Mouse (Mus musculus): ENCODE data around the gene Rit1. TPM values are rescaled to one million over a fixed set of nuclear protein-coding genes. Genes with fewer than 3 reads are reported as not detected.
A peak's percentile ranks its signal among the peaks of the same experiment; 100 is the strongest.

Rit1 gene
- total and polyA plus RNA-seq, 2 experiments from 2014 or later = 82.6 to 85.4 TPM

DNA sequence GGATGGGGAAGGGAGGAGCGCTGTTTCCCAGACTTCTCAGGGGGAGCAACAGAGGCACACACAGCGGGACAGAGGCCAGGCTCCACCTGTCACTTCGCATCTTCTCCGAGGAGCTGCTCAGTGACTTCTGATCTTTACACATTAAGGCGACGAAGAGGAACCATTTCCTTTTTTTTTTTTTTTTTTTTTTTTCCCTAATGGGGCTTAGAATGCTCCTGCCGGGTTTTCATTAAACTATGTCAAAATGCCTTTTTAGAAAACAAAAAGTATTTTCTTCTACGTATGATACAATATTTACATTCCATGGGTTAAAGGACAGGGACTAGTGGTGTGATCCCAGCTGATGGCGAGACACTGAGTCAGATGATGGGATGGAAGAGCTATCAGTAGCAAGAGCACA lies 28.9 kb downstream of the Rit1 start:
- Histone ChIP-seq H3K9ac (replicated peaks; ENCODE audit: low read depth, low read length) (no peak overlapping the region), H3K4me2 (ENCODE audit: low read depth, low read length) (no peak overlapping the region), H3K9me3 (replicated peaks; ENCODE audit: control insufficient read depth, low read length) (peaks cover 7% of the 10 kb centered on the region), H3K27ac (ENCODE audit: low read depth) (peak overlapping the region; percentile 35; the same call in 1 of the 2 replicates), H3K36me3 (replicated peaks; ENCODE audit: control insufficient read depth, insufficient read depth, low read length) (peaks cover 12% of the 10 kb centered on the region), H3K4me3 (ENCODE audit: low read depth, low read length) (no peak overlapping the region), H3K27me3 (ENCODE audit: control insufficient read depth, insufficient read depth, low read length) (no peaks in the 10 kb centered on the region), H3K4me1 (ENCODE audit: control insufficient read depth, insufficient read depth) (no peaks in the 10 kb centered on the region)
- TF ChIP-seq EP300 (IDR thresholded peaks at IDR 0.05; ENCODE audit: low read depth) (no peak), CTCF (IDR thresholded peaks at IDR 0.05; ENCODE audit: low read depth) (no peak)
- 88% methylated on average over 9 of the region's 9 CpGs for WGBS
- ATAC-seq (ENCODE audit: insufficient read depth, low read depth) = no peak
- no peak for DNase-seq (ENCODE audit: low spot score)

DNA sequence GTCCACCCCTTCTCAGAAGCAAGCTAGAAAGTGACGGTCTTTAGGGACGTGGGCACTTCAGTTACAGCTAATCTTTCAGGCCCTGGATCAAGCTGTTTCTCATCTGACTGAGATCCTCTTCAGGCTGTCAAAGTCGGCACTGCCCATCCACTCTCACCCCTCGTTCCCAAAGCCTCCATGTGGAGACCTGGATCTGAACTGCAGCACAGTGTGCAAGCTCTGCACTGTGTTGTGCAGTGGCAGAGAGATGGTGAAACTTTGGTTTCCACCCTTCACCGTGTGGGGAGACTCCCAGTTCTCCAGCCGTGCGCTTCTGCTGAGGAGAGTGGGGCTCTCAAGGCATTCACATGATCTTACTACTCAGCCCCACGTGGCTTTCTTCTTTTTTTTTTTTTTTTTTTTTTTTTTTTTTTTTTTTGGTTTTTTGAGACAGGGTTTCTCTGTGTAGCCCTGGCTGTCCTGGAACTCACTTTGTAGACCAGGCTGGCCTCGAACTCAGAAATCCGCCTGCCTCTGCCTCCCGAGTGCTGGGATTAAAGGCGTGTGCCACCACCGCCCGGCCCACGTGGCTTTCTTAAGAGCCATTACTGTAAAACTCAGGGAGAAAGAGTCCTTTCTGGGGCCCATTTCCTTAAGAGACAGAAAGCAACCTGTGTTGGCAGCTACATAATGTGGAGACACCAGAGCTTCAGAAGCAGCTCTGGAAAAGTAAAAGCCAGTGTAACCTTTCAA lies 29.7 kb downstream of the Rit1 start:
- 74% methylated on average over 14 of the region's 15 CpGs for WGBS
- TF ChIP-seq CTCF (IDR thresholded peaks at IDR 0.05; ENCODE audit: low read depth) (no peak), EP300 (IDR thresholded peaks at IDR 0.05; ENCODE audit: low read depth) (no peak)
- H3K4me1 ChIP-seq (ENCODE audit: control insufficient read depth, insufficient read depth) = no peaks in the 10 kb centered on the region
- no peak overlapping the region for H3K4me2 ChIP-seq (ENCODE audit: low read depth, low read length)
- peaks cover 12% of the 10 kb centered on the region for H3K36me3 ChIP-seq (replicated peaks; ENCODE audit: control insufficient read depth, insufficient read depth, low read length)
- ATAC-seq (ENCODE audit: insufficient read depth, low read depth) = peak; percentile 67
- no peak overlapping the region for H3K4me3 ChIP-seq (ENCODE audit: low read depth, low read length)
- peak overlapping the region; percentile 35; the same call in 1 of the 2 replicates for H3K27ac ChIP-seq (ENCODE audit: low read depth)
- no peaks in the 10 kb centered on the region for H3K27me3 ChIP-seq (ENCODE audit: control insufficient read depth, insufficient read depth, low read length)
- H3K9me3 ChIP-seq (replicated peaks; ENCODE audit: control insufficient read depth, low read length) = peaks cover 7% of the 10 kb centered on the region
- no peak for DNase-seq (ENCODE audit: low spot score)
- H3K9ac ChIP-seq (replicated peaks; ENCODE audit: low read depth, low read length) = no peak overlapping the region

DNA sequence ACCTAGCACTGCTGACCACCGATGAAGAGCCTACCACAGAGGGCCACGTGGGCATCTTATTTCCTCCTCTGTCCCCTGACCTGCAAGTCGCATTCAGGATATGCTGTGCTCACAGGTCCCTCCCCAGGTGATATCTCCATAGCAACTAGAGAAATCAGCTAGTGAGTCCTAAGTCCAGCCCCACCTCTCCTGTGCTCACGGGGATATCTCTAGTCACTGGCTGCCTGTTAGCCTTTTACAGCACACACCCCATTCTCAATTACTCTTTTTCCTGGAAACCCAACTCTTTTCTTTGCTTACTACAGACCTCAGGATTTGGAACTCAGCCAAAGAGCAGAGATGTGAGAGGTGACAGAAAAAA lies 30.2 kb downstream of the Rit1 start:
- no peak for ATAC-seq (ENCODE audit: insufficient read depth, low read depth)
- peaks cover 12% of the 10 kb centered on the region for H3K36me3 ChIP-seq (replicated peaks; ENCODE audit: control insufficient read depth, insufficient read depth, low read length)
- WGBS = 78% methylated on average over 4 of the region's 4 CpGs

DNA sequence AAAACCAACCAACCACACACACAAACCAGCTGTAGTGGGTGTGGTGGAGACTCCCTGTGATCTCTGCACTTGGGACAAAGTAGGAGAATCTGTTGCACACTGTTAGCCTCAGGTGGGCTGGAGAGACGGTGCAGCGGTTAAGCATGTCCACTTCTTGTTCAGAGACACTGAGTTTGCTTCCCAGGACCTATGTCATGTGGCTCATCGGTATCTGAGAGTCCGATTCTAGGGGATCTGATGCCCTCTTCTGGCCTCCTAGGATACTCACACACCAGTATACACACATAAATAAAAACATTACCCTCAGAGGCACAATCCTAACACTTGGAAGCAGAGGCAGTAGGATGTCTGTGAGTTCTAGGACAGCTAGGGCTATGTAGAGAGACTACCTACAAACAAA lies 37.6 kb downstream of the Rit1 start:
- 62% methylated on average over 4 of the region's 4 CpGs for WGBS
- Histone ChIP-seq H3K4me1 (ENCODE audit: control insufficient read depth, insufficient read depth) (peaks cover 13% of the 10 kb centered on the region), H3K27ac (ENCODE audit: low read depth) (no peak overlapping the region), H3K27me3 (ENCODE audit: control insufficient read depth, insufficient read depth, low read length) (no peaks in the 10 kb centered on the region), H3K36me3 (replicated peaks; ENCODE audit: control insufficient read depth, insufficient read depth, low read length) (no peaks in the 10 kb centered on the region), H3K4me2 (ENCODE audit: low read depth, low read length) (no peak overlapping the region), H3K9me3 (replicated peaks; ENCODE audit: control insufficient read depth, low read length) (no peaks in the 10 kb centered on the region), H3K9ac (replicated peaks; ENCODE audit: low read depth, low read length) (no peak overlapping the region), H3K4me3 (ENCODE audit: low read depth, low read length) (no peak overlapping the region)
- DNase-seq (ENCODE audit: low spot score) (peak; percentile 37), ATAC-seq (ENCODE audit: insufficient read depth, low read depth) (no peak)
- TF ChIP-seq CTCF (IDR thresholded peaks at IDR 0.05; ENCODE audit: low read depth) = peak; percentile 45
- TF ChIP-seq EP300 (IDR thresholded peaks at IDR 0.05; ENCODE audit: low read depth) = no peak

More for the DNA sequence above, 30.2 kb downstream of the Rit1 start:
- Histone ChIP-seq H3K4me1 (ENCODE audit: control insufficient read depth, insufficient read depth) (no peaks in the 10 kb centered on the region), H3K4me2 (ENCODE audit: low read depth, low read length) (no peak overlapping the region), H3K9me3 (replicated peaks; ENCODE audit: control insufficient read depth, low read length) (peaks cover 7% of the 10 kb centered on the region), H3K9ac (replicated peaks; ENCODE audit: low read depth, low read length) (no peak overlapping the region), H3K27me3 (ENCODE audit: control insufficient read depth, insufficient read depth, low read length) (no peaks in the 10 kb centered on the region), H3K4me3 (ENCODE audit: low read depth, low read length) (no peak overlapping the region), H3K27ac (ENCODE audit: low read depth) (no peak overlapping the region)
- no peak for DNase-seq (ENCODE audit: low spot score)
- TF ChIP-seq EP300 (IDR thresholded peaks at IDR 0.05; ENCODE audit: low read depth) = no peak
- TF ChIP-seq CTCF (IDR thresholded peaks at IDR 0.05; ENCODE audit: low read depth) = no peak

DNA sequence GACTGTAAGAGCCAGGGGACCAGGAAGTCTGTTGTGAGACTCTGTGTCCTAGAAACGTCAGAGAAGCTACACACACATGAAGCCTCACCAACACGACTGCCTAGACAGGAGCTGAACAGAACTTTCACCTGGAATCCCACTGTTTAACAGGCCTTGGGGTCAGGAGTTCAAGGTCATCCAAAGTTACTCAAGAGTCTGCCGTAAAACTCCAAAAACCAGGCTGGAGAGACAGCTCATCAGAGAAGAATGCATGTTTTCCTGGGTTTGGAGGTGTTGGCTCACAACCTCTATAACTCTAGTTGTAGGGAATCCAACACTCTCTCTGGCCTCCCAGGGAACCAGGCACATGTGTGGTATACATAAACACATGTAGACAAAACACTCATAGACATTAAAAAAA lies 38.9 kb downstream of the Rit1 start:
- H3K27ac ChIP-seq (ENCODE audit: low read depth) = no peak overlapping the region
- no peak for DNase-seq (ENCODE audit: low spot score)
- peaks cover 13% of the 10 kb centered on the region for H3K4me1 ChIP-seq (ENCODE audit: control insufficient read depth, insufficient read depth)
- no peak overlapping the region for H3K4me2 ChIP-seq (ENCODE audit: low read depth, low read length)
- H3K9ac ChIP-seq (replicated peaks; ENCODE audit: low read depth, low read length) = no peak overlapping the region
- H3K36me3 ChIP-seq (replicated peaks; ENCODE audit: control insufficient read depth, insufficient read depth, low read length) = no peaks in the 10 kb centered on the region
- ATAC-seq (ENCODE audit: insufficient read depth, low read depth) = no peak
- no peak for TF ChIP-seq EP300 (IDR thresholded peaks at IDR 0.05; ENCODE audit: low read depth)
- no peak for TF ChIP-seq CTCF (IDR thresholded peaks at IDR 0.05; ENCODE audit: low read depth)
- no peaks in the 10 kb centered on the region for H3K9me3 ChIP-seq (replicated peaks; ENCODE audit: control insufficient read depth, low read length)
- no peaks in the 10 kb centered on the region for H3K27me3 ChIP-seq (ENCODE audit: control insufficient read depth, insufficient read depth, low read length)
- H3K4me3 ChIP-seq (ENCODE audit: low read depth, low read length) = no peak overlapping the region
- whole genome bisulfite sequencing = 43% methylated on average over 3 of the region's 3 CpGs

DNA sequence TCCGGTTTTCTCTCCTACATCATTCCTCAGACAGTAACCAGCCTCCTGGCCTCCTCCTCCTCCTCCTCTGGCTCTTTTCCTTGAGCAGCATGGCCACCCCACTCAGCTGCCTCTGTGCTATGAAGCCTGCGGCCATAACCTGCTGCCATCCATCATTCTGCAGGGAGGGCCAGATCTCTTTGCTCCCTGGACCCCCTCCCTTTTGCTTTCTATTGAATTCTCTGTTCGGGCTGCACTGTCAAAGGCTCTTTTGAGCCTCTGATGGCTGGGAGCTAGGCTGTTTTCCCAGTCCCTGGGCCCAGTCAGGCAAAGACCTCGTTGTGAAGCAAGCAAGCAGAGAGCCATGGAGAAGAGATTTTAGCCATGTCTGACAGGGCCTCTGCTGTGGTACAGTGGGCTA lies 39.6 kb downstream of the Rit1 start:
- Histone ChIP-seq H3K9me3 (replicated peaks; ENCODE audit: control insufficient read depth, low read length) (no peaks in the 10 kb centered on the region), H3K36me3 (replicated peaks; ENCODE audit: control insufficient read depth, insufficient read depth, low read length) (no peaks in the 10 kb centered on the region), H3K27me3 (ENCODE audit: control insufficient read depth, insufficient read depth, low read length) (no peaks in the 10 kb centered on the region), H3K4me2 (ENCODE audit: low read depth, low read length) (no peak overlapping the region), H3K4me3 (ENCODE audit: low read depth, low read length) (no peak overlapping the region), H3K27ac (ENCODE audit: low read depth) (no peak overlapping the region), H3K4me1 (ENCODE audit: control insufficient read depth, insufficient read depth) (peaks cover 13% of the 10 kb centered on the region), H3K9ac (replicated peaks; ENCODE audit: low read depth, low read length) (no peak overlapping the region)
- TF ChIP-seq CTCF (IDR thresholded peaks at IDR 0.05; ENCODE audit: low read depth) (no peak), EP300 (IDR thresholded peaks at IDR 0.05; ENCODE audit: low read depth) (no peak)
- ATAC-seq (ENCODE audit: insufficient read depth, low read depth) = no peak
- no peak for DNase-seq (ENCODE audit: low spot score)
- WGBS = 53% methylated on average over 4 of the region's 4 CpGs

Data from heart, postnatal 0 days (tissue).